Mouse (Mus musculus) liver, postnatal 0 days (tissue): Measurements from ENCODE around the gene E130308A19Rik.

Experiments used
- CTCF ChIP-seq: sonication (generic); IDR thresholded peaks from 2 replicates; pipeline ENCODE4 v1.5.1; 2016; ENCODE audit warnings: antibody characterized with exemption, low read depth
- EP300 ChIP-seq: IDR thresholded peaks from 2 replicates; pipeline ENCODE4 v1.6.1; 2016; ENCODE audit warnings: antibody characterized with exemption, low read depth, mild to moderate bottlenecking

- TF ChIP-seq EP300, result no peak
- TF ChIP-seq CTCF, result no peak
Observed at GRCm38 (mm10) chr4:59787126-59787525, 161.1 kb downstream of the E130308A19Rik start.
